ENCODE assay signal across 8 mouse cellular contexts in the genomic region with DNA sequence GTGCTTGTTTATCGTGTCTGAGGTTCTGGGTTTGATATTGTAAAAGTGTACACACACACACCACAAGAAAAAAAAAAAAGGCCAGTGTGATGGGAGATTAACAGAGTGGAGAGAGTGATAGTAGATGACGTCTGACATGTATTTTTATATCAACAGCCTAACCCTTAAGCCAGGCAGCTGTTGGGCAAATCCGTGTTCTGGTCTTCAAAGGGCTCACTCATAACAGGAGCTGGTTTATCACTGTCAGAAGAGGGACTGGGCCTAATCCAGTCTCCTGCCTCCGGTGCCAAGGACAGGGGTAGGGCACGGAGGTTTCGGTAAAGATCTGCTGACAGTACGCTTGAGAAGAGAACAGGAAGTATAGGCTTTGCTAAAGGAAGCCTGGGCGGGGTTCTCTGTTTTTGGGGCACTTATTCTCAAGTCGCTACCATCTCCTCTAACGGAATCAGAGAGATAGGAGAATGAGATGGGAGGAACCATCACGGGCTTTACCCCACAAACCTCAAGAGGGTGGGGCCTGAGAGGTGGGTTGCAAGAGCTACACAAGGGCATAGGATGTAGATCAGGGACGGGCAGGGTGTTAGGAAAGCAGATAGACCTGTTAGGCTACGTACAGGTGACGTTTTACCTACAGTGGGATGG. TPM values are rescaled to one million over a fixed set of nuclear protein-coding genes. Genes with fewer than 3 reads are reported as not detected.
DNase-seq lines count a peak whose midpoint lies in the region; ATAC-seq and TF ChIP-seq lines count a peak whose summit lies in the region.

No protein-coding gene starts in this region.

- peak overlapping the region; percentile 55 for H3K9ac ChIP-seq in CH12.LX (ENCODE audit: insufficient read depth, low read depth)
- H3K9ac ChIP-seq in heart, embryonic 13.5 days: no peak overlapping the region; the same call in 1 of the 2 replicates
- peak overlapping the region; percentile 69 for H3K9ac ChIP-seq in liver, embryonic 13.5 days

- 34% methylated on average over 14 of the region's 14 CpGs for WGBS in heart, embryonic 13.5 days
- WGBS in liver, embryonic 13.5 days (ENCODE audit: insufficient replicate concordance): 7% methylated on average over 14 of the region's 14 CpGs

- TF ChIP-seq CTCF in CH12.LX (conservative IDR thresholded peaks at IDR 0.05 in 1 of 2, IDR thresholded peaks at IDR 0.05 in 1 of 2; ENCODE audit: low read depth in 2 of 2, low read length in 2 of 2): no peak

- H3K4me3 ChIP-seq in CH12.LX (replicated peaks in 1 of 3; ENCODE audit: low read depth in 2 of 3, low read length in 2 of 3, poor library complexity in 1 of 3): peak overlapping the region; percentile 37 to 78 (median 64)
- H3K4me3 ChIP-seq in brown adipose tissue, adult 24 weeks (ENCODE audit: insufficient read depth, low read depth, low read length): peak overlapping the region; percentile 21
- peak overlapping the region; percentile 85 for H3K4me3 ChIP-seq in heart, embryonic 13.5 days
- H3K4me3 ChIP-seq in liver, embryonic 13.5 days (replicated peaks): peak overlapping the region; percentile 93

- peak; percentile 71 for DNase-seq in CH12.LX (ENCODE audit: extremely low read depth)
- DNase-seq in liver, embryonic 13.5 days: peak; percentile 56
- DNase-seq in natural killer cell, adult 2 months (ENCODE audit: low spot score in 2 of 2): peak; percentile 82 to 90
- no peak for DNase-seq in left cerebral cortex, adult 9 months (ENCODE audit: low spot score in 2 of 2)
- no peak for DNase-seq in adrenal gland, adult 8-10 months
- DNase-seq in layer of hippocampus, postnatal 10 days (ENCODE audit: low spot score in 2 of 2): no peak

- peaks cover 6% of the 10 kb centered on the region for H3K27me3 ChIP-seq in CH12.LX (replicated peaks)
- H3K27me3 ChIP-seq in heart, embryonic 13.5 days (replicated peaks): peaks cover 28% of the 10 kb centered on the region
- H3K27me3 ChIP-seq in liver, embryonic 13.5 days: no peaks in the 10 kb centered on the region

- H3K27ac ChIP-seq in CH12.LX (ENCODE audit: insufficient read depth, low read depth): peak overlapping the region; percentile 77
- peak overlapping the region; percentile 78; the same call in 1 of the 2 replicates for H3K27ac ChIP-seq in brown adipose tissue, adult 24 weeks (replicated peaks; ENCODE audit: low read depth, low read length)
- no peak overlapping the region for H3K27ac ChIP-seq in heart, embryonic 13.5 days (replicated peaks)
- peak overlapping the region; percentile 91 for H3K27ac ChIP-seq in liver, embryonic 13.5 days

- peaks cover 0 to 5% of the 10 kb centered on the region in 2 experiments for H3K36me3 ChIP-seq in CH12.LX (replicated peaks in 1 of 2; ENCODE audit: control insufficient read depth in 1 of 2, insufficient read depth in 1 of 2, low read length in 1 of 2)
- no peaks in the 10 kb centered on the region for H3K36me3 ChIP-seq in heart, embryonic 13.5 days
- no peaks in the 10 kb centered on the region for H3K36me3 ChIP-seq in liver, embryonic 13.5 days

- dilution Hi-C loops in CH12.LX (cut with MboI; ENCODE audit: extremely low pct_ligation_motif_present, extremely low pct_unique_long_range_greater_than_20kb, low sequenced_read_pairs): no loop called here

- TF ChIP-seq RAD21 in CH12.LX (IDR thresholded peaks at IDR 0.05; ENCODE audit: low read depth, low read length): no peak

- no peak for TF ChIP-seq EP300 in CH12.LX (IDR thresholded peaks at IDR 0.05; ENCODE audit: low read length)

- no peak for ATAC-seq in heart, embryonic 13.5 days (ENCODE audit: extremely low read depth, insufficient number of reproducible peaks, low FRiP score, low TSS enrichment)
- ATAC-seq in liver, embryonic 13.5 days (ENCODE audit: low read depth): peak; percentile 13

- H3K4me2 ChIP-seq in CH12.LX (ENCODE audit: insufficient read depth, low read depth, poor library complexity, severe bottlenecking): peak overlapping the region; percentile 72
- peak overlapping the region; percentile 88 for H3K4me2 ChIP-seq in heart, embryonic 13.5 days
- H3K4me2 ChIP-seq in liver, embryonic 13.5 days: peak overlapping the region; percentile 98

- no peaks in the 10 kb centered on the region for H3K79me2 ChIP-seq in CH12.LX (replicated peaks; ENCODE audit: control insufficient read depth, extremely low read depth, insufficient read depth, poor library complexity, severe bottlenecking)

- H3K9me3 ChIP-seq in CH12.LX (replicated peaks; ENCODE audit: low read length): no peaks in the 10 kb centered on the region
- no peaks in the 10 kb centered on the region for H3K9me3 ChIP-seq in heart, embryonic 13.5 days
- H3K9me3 ChIP-seq in liver, embryonic 13.5 days (replicated peaks): no peaks in the 10 kb centered on the region

- peaks cover 0 to 20% of the 10 kb centered on the region in 2 experiments; a peak in 2 of 4 replicates for H3K4me1 ChIP-seq in CH12.LX (ENCODE audit: control insufficient read depth in 1 of 2, insufficient read depth in 2 of 2)
- H3K4me1 ChIP-seq in brown adipose tissue, adult 24 weeks (ENCODE audit: control insufficient read depth, insufficient read depth, insufficient read length, low read length): peaks cover 15% of the 10 kb centered on the region; the same call in 1 of the 2 replicates
- H3K4me1 ChIP-seq in heart, embryonic 13.5 days: peaks cover 18% of the 10 kb centered on the region
- H3K4me1 ChIP-seq in liver, embryonic 13.5 days (replicated peaks): peaks cover 58% of the 10 kb centered on the region

- in situ Hi-C loops in CH12.LX (cut with MboI; ENCODE audit: low pct_ligation_motif_present, low pct_unique_long_range_greater_than_20kb, low sequenced_read_pairs): loop anchor here (5.0 to 25.0 kb wide), 2 partner anchors 156 to 604 kb away; partner anchors contain the start of gene Clpb

- TF ChIP-seq POLR2A in CH12.LX (IDR thresholded peaks at IDR 0.05; ENCODE audit: low read depth, low read length): peak; percentile 66

TF ChIP-seq in CH12.LX, 34 proteins besides CTCF, POLR2A, EP300 and RAD21 (continues in another document):
- TF ChIP-seq SIN3A (IDR thresholded peaks at IDR 0.05; ENCODE audit: low read length): no peak
- peak; percentile 43; the same call in 1 of the 2 replicates for TF ChIP-seq TCF12 (IDR thresholded peaks at IDR 0.05; ENCODE audit: low read depth, low read length)
- TF ChIP-seq NELFE (IDR thresholded peaks at IDR 0.05; ENCODE audit: low read depth, low read length): 0 out of 2 replicates have a peak, but pooled peaks have one; percentile 6
- peak; percentile 54; the same call in 1 of the 2 replicates for TF ChIP-seq ELF1 (IDR thresholded peaks at IDR 0.05; ENCODE audit: low read depth, low read length)
- TF ChIP-seq ZMIZ1 (IDR thresholded peaks at IDR 0.05; ENCODE audit: low read depth, low read length): peak; percentile 45; the same call in 1 of the 2 replicates
- TF ChIP-seq BHLHE40 (IDR thresholded peaks at IDR 0.05; ENCODE audit: low read depth, low read length): no peak
- no peak for TF ChIP-seq IRF4 (IDR thresholded peaks at IDR 0.05; ENCODE audit: low read depth, low read length)
- TF ChIP-seq UBTF (IDR thresholded peaks at IDR 0.05; ENCODE audit: low read depth, low read length): 0 out of 2 replicates have a peak, but pooled peaks have one; percentile 30
- no peak for TF ChIP-seq ZKSCAN1 (IDR thresholded peaks at IDR 0.05; ENCODE audit: borderline replicate concordance, low read depth, low read length)
- TF ChIP-seq GABPA (IDR thresholded peaks at IDR 0.05; ENCODE audit: insufficient replicate concordance, low read depth, low read length): no peak

RNA-seq across cellular contexts. Expression of gene Stim1, which starts 1.1 kb away (rescaled TPM):
- 8.9 and 10.2 TPM in 2 replicates for total RNA-seq in CH12.LX (2012; rRNA removed)
- 21.0 and 26.6 TPM in 2 replicates for total RNA-seq in CH12.LX (2014; rRNA removed)
- 23.9 and 24.1 TPM in 2 replicates for polyA plus RNA-seq in CH12.LX (2012; ENCODE audit: insufficient read length, low read depth)
- polyA plus RNA-seq in brown adipose tissue, adult 24 weeks (2012; ENCODE audit: insufficient read depth, insufficient read length, missing spikeins): 46.5 and 52.6 TPM in 2 replicates
- 11.7 and 13.0 TPM in 2 replicates for polyA plus RNA-seq in heart, embryonic 13.5 days (2015; fragmentation: Nextera tagmentation; extraction: Ambion mirVana)
- polyA plus RNA-seq in liver, embryonic 13.5 days (2015; fragmentation: Nextera tagmentation; extraction: Ambion mirVana): 13.3 and 15.0 TPM in 2 replicates
- total RNA-seq in adrenal gland, adult 8-10 months (2022): 10 to 100 TPM; 74.4 to 93.6 (median 83.3) TPM
- total RNA-seq in layer of hippocampus, postnatal 10 days (2021): 10 to 100 TPM; 56.7 to 66.1 TPM

RNA-seq across cellular contexts. Expression of gene Rhog, which starts 10.7 kb away (rescaled TPM):
- 17.1 and 22.7 TPM in 2 replicates for total RNA-seq in CH12.LX (2012; rRNA removed)
- 9.6 and 12.2 TPM in 2 replicates for total RNA-seq in CH12.LX (2014; rRNA removed)
- polyA plus RNA-seq in CH12.LX (2012; ENCODE audit: insufficient read length, low read depth): 109 and 118 TPM in 2 replicates
- 25.4 and 29.6 TPM in 2 replicates for polyA plus RNA-seq in brown adipose tissue, adult 24 weeks (2012; ENCODE audit: insufficient read depth, insufficient read length, missing spikeins)
- 43.8 and 46.5 TPM in 2 replicates for polyA plus RNA-seq in heart, embryonic 13.5 days (2015; fragmentation: Nextera tagmentation; extraction: Ambion mirVana)
- polyA plus RNA-seq in liver, embryonic 13.5 days (2015; fragmentation: Nextera tagmentation; extraction: Ambion mirVana): 56.0 and 58.2 TPM in 2 replicates
- total RNA-seq in adrenal gland, adult 8-10 months (2022): 10 to 100 TPM; 39.8 to 54.4 (median 47.5) TPM
- 10 to 100 TPM; 15.8 to 16.3 TPM for total RNA-seq in layer of hippocampus, postnatal 10 days (2021)

RNA-seq across cellular contexts. Expression of gene Pgap2, which starts 56.5 kb away (rescaled TPM):
- total RNA-seq in CH12.LX (2012; rRNA removed) (13.2 and 18.3 TPM in 2 replicates), CH12.LX (2014; rRNA removed) (20.3 and 23.7 TPM in 2 replicates)
- 26.1 and 38.5 TPM in 2 replicates for polyA plus RNA-seq in CH12.LX (2012; ENCODE audit: insufficient read length, low read depth)
- 39.2 and 54.0 TPM in 2 replicates for polyA plus RNA-seq in brown adipose tissue, adult 24 weeks (2012; ENCODE audit: insufficient read depth, insufficient read length, missing spikeins)
- polyA plus RNA-seq in heart, embryonic 13.5 days (2015; fragmentation: Nextera tagmentation; extraction: Ambion mirVana): 56.3 and 61.3 TPM in 2 replicates
- polyA plus RNA-seq in liver, embryonic 13.5 days (2015; fragmentation: Nextera tagmentation; extraction: Ambion mirVana): 23.3 and 27.3 TPM in 2 replicates
- 10 to 100 TPM; 76.4 to 94.5 (median 93.0) TPM for total RNA-seq in adrenal gland, adult 8-10 months (2022)
- total RNA-seq in layer of hippocampus, postnatal 10 days (2021): 10 to 100 TPM; 29.9 to 34.3 TPM

RNA-seq across cellular contexts. Expression of gene Nup98, which starts 56.5 kb away (rescaled TPM):
- total RNA-seq in CH12.LX (2012; rRNA removed) (24.6 and 27.3 TPM in 2 replicates), CH12.LX (2014; rRNA removed) (23.9 and 25.0 TPM in 2 replicates)
- 34.3 and 37.1 TPM in 2 replicates for polyA plus RNA-seq in CH12.LX (2012; ENCODE audit: insufficient read length, low read depth)
- polyA plus RNA-seq in brown adipose tissue, adult 24 weeks (2012; ENCODE audit: insufficient read depth, insufficient read length, missing spikeins): 10.3 and 12.3 TPM in 2 replicates
- polyA plus RNA-seq in heart, embryonic 13.5 days (2015; fragmentation: Nextera tagmentation; extraction: Ambion mirVana): 21.1 and 22.0 TPM in 2 replicates
- 16.9 and 20.7 TPM in 2 replicates for polyA plus RNA-seq in liver, embryonic 13.5 days (2015; fragmentation: Nextera tagmentation; extraction: Ambion mirVana)
- total RNA-seq in adrenal gland, adult 8-10 months (2022): 10 to 100 TPM; 56.0 to 84.3 (median 74.0) TPM
- 10 to 100 TPM; 33.3 to 34.0 TPM for total RNA-seq in layer of hippocampus, postnatal 10 days (2021)

Comparison
In these comparisons a context has a peak if more than half of its experiments do, and no peak if none do; other contexts are left out.
1. DNase-seq: peak in CH12.LX (single experiment), liver, embryonic 13.5 days (single experiment) and natural killer cell, adult 2 months (2 of 2); none in left cerebral cortex, adult 9 months (0 of 2), adrenal gland, adult 8-10 months (single experiment) and layer of hippocampus, postnatal 10 days (0 of 2).
2. H3K4me3 ChIP-seq: peak in every context shown above with its lines; median percentile 93 in liver, embryonic 13.5 days; 85 in heart, embryonic 13.5 days; 64 in CH12.LX; 21 in brown adipose tissue, adult 24 weeks.
3. Peak in every context shown above with its lines, with median percentiles within 50 percentile points of each other: H3K4me2 ChIP-seq.